Mouse (Mus musculus) bone marrow, adult 2 months (tissue): ENCODE data around the gene Fto. TPM values are rescaled to one million over a fixed set of nuclear protein-coding genes. Genes with fewer than 3 reads are reported as not detected.

ENCODE experiments used
- H3K27ac ChIP-seq: fragments of 200-500 bp; 2 replicates; pipeline ENCODE4 v1.5.1; 2012; ENCODE audit warnings: low read depth, mild to moderate bottlenecking, control low read depth, inconsistent platforms, low read length; ENCODE audit not compliant: control insufficient read depth, poor library complexity, insufficient read depth
- H3K4me1 ChIP-seq: fragments of 200-500 bp; 2 replicates; pipeline ENCODE4 v1.6.1; 2011; ENCODE audit warnings: low read length; ENCODE audit not compliant: control insufficient read depth, insufficient read depth
- H3K4me3 ChIP-seq: fragments of 200-500 bp; replicated peaks from 2 replicates; pipeline ENCODE3; 2011; ENCODE audit warnings: mild to moderate bottlenecking, low read depth, low read length, control low read depth; ENCODE audit not compliant: control insufficient read depth
- CTCF ChIP-seq: fragments of 200-500 bp; IDR thresholded peaks from 2 replicates; pipeline ENCODE4 v1.5.1; 2011; ENCODE audit warnings: low read length, control low read depth; ENCODE audit not compliant: control insufficient read depth, insufficient read depth
- POLR2A ChIP-seq: fragments of 200-500 bp; IDR thresholded peaks from 2 replicates; pipeline ENCODE4 v1.6.1; 2011; ENCODE audit warnings: low read depth, mild to moderate bottlenecking, control low read depth, low read length, borderline replicate concordance; ENCODE audit not compliant: control insufficient read depth
- WGBS: fragments of 180-500 bp; shearing (Covaris S2); methylation state at CpG from one replicate; pipeline ENCODE4 v1.1.7; 2018; 5-methylcytosine and 5-hydroxymethylcytosine counted together
- polyA plus RNA-seq: library from polyadenylated mRNA; stranded (reverse); fragments of >200 nt; gene quantifications from 2 replicates; pipeline ENCODE4 v1.2.4, GENCODE M21; 2011; ENCODE audit warnings: low replicate concordance; ENCODE audit not compliant: missing spikeins, insufficient read depth, insufficient read length

The Fto gene
- polyA plus RNA-seq, 1 experiment: 11.4 TPM

- no peak for TF ChIP-seq CTCF
- TF ChIP-seq POLR2A: no peak
- 72% methylated on average over 15 of the region's 15 CpGs for WGBS
Observed at GRCm38 (mm10) chr8:91679451-91679850, 366.1 kb downstream of the Fto start.

GRCm38 (mm10) chr8:91680125-91680524 is 366.8 kb downstream of the Fto start:
- H3K4me1 ChIP-seq: no peaks in the 10 kb centered on the region
- no peak for TF ChIP-seq CTCF
- TF ChIP-seq POLR2A: no peak
- 55% methylated on average over 5 of the region's 5 CpGs for WGBS
- H3K4me3 ChIP-seq: no peak overlapping the region
- H3K27ac ChIP-seq: no peak overlapping the region

More at GRCm38 (mm10) chr8:91679451-91679850, 366.1 kb downstream of the Fto start:
- Histone ChIP-seq H3K27ac (no peak overlapping the region), H3K4me1 (no peaks in the 10 kb centered on the region), H3K4me3 (no peak overlapping the region)

- 70% methylated on average over 6 of the region's 6 CpGs for WGBS
- Histone ChIP-seq H3K4me1 (no peaks in the 10 kb centered on the region), H3K4me3 (no peak overlapping the region), H3K27ac (no peak overlapping the region)
- TF ChIP-seq POLR2A (no peak), CTCF (no peak)
Observed at GRCm38 (mm10) chr8:91684596-91685317, 371.4 kb downstream of the Fto start.

- 56% methylated on average over 3 of the region's 3 CpGs for WGBS
- Histone ChIP-seq H3K4me1 (no peaks in the 10 kb centered on the region), H3K4me3 (no peak overlapping the region), H3K27ac (no peak overlapping the region)
- TF ChIP-seq CTCF: no peak
- TF ChIP-seq POLR2A: no peak
Observed at GRCm38 (mm10) chr8:91685408-91685807, 372.1 kb downstream of the Fto start.

- TF ChIP-seq CTCF (no peak), POLR2A (no peak)
Observed at GRCm38 (mm10) chr8:91692056-91692721, 378.9 kb downstream of the Fto start.

GRCm38 (mm10) chr8:91706533-91706932 is 393.2 kb downstream of the Fto start:
- WGBS: 69% methylated on average over 5 of the region's 5 CpGs
- no peaks in the 10 kb centered on the region for H3K4me1 ChIP-seq
- H3K27ac ChIP-seq: no peak overlapping the region
- H3K4me3 ChIP-seq: no peak overlapping the region
- TF ChIP-seq CTCF (no peak), POLR2A (no peak)

More at GRCm38 (mm10) chr8:91692056-91692721, 378.9 kb downstream of the Fto start:
- Histone ChIP-seq H3K27ac (no peak overlapping the region), H3K4me1 (no peaks in the 10 kb centered on the region), H3K4me3 (no peak overlapping the region)
- WGBS: 29% methylated on average over 15 of the region's 15 CpGs

GRCm38 (mm10) chr8:91708661-91709060 is 395.3 kb downstream of the Fto start:
- no peak for TF ChIP-seq CTCF
- Histone ChIP-seq H3K4me1 (no peaks in the 10 kb centered on the region), H3K27ac (no peak overlapping the region), H3K4me3 (no peak overlapping the region)
- 78% methylated on average over 7 of the region's 7 CpGs for WGBS

GRCm38 (mm10) chr8:91709768-91710167 is 396.4 kb downstream of the Fto start:
- Histone ChIP-seq H3K4me1 (no peaks in the 10 kb centered on the region), H3K27ac (no peak overlapping the region), H3K4me3 (no peak overlapping the region)
- 45% methylated on average over 7 of the region's 7 CpGs for WGBS
- TF ChIP-seq CTCF (no peak), POLR2A (no peak)
